Mouse (Mus musculus) adrenal gland, postnatal 10 days (tissue): ENCODE data around the gene Mzf1. TPM values are rescaled to one million over a fixed set of nuclear protein-coding genes. Genes with fewer than 3 reads are reported as not detected.
"Not testable (repeated sequence)": the region's sequence is repeated elsewhere in the genome, so short reads cannot be mapped to it uniquely, and the experiment has no call there.

ENCODE experiments used
- DNase-seq: peaks from one replicate; pipeline ENCODE4 v3.0.0; 2021; ENCODE audit warnings: mixed read lengths
- long read RNA-seq, 2 experiments: library from polyadenylated mRNA; stranded (forward); transcript quantifications; one replicate each; pipeline ENCODE4 v2.0.0; 2021
- total RNA-seq, 2 experiments: library from RNA; stranded (reverse); gene quantifications; 2 replicates each; pipeline ENCODE4 v1.2.3; 2021

Gene Mzf1
- 1 to 10 TPM; 2.1 to 4.9 TPM for total RNA-seq
- long read RNA-seq, experiment 1, partial matches to known transcripts: 0 of 5 reads
- long read RNA-seq, experiment 1, other reads (novel, unspliced or antisense): 1 of 5 reads
- long read RNA-seq, experiment 2, partial matches to known transcripts: 1 of 2 reads
- long read RNA-seq, experiment 2, other reads (novel, unspliced or antisense): 0 of 2 reads

GRCm38 (mm10) chr7:13054287-13055010, at the start of gene Mzf1:
Gene Mzf1, minus strand, starts transcription at chr7:13054764.
- DNase-seq: peak; percentile 93

GRCm38 (mm10) chr7:13095073-13095472, 40.5 kb upstream of the Mzf1 start, which contains the start of gene Vmn1r85:
Gene Vmn1r85, minus strand, starts transcription at chr7:13095173.
- no peak for DNase-seq

DNA sequence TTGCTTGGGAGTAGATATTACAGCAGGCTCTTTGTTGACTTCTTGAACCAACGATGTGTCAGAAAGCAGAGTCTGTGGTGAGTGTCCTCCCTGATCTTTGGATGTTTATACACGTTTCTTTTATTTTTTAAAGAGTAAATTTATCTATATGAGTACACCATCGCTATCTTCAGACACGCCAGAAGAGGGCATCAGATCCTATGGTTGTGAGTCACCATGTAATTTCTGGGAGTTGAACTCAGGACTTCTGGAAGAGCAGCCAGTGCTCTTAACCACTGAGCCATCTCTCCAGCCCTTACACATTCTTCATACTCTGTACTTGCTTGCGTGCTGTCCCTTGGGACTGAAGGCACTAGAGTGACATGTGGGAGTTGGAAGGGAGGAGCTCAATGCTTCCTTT, 17.7 kb upstream of the Mzf1 start:
- DNase-seq: no peak

- DNase-seq: not testable (repeated sequence)
Measured at GRCm38 (mm10) chr7:13063399-13063798, 8.8 kb upstream of the Mzf1 start.

- DNase-seq: no peak
Measured at GRCm38 (mm10) chr7:13059536-13059935, 5.0 kb upstream of the Mzf1 start.

GRCm38 (mm10) chr7:13056913-13057700, 2.5 kb upstream of the Mzf1 start:
- DNase-seq: no peak

- DNase-seq: no peak
Measured at GRCm38 (mm10) chr7:13053961-13054286, 640 bp downstream of the Mzf1 start.

- DNase-seq: no peak
Measured at GRCm38 (mm10) chr7:13053501-13053900, 1.1 kb downstream of the Mzf1 start.

GRCm38 (mm10) chr7:13053001-13053400, 1.6 kb downstream of the Mzf1 start:
- DNase-seq: no peak

DNA sequence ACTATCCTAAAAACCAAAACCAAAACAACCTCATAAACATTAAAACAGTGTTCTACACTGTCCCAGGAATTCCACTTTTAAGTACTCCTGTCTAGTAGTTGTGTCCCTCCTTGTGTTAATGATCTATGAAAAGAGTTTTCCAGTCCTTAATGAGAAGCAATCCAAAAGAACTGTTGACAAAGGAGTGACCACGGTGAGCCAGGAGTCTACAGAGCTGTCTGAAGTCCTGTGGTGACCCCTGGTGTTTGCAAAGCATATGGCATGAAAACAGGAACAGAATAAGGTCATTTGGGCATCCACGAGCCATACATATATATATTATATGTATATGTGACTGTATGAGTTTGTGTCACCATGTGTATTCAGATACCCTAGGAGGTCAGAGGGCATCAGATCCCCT, 8.5 kb downstream of the Mzf1 start:
- peak; percentile 80 for DNase-seq

GRCm38 (mm10) chr7:13044254-13044625, 10.3 kb downstream of the Mzf1 start:
- DNase-seq: no peak

GRCm38 (mm10) chr7:13043445-13044253, 10.9 kb downstream of the Mzf1 start:
- peak; percentile 59 for DNase-seq

DNA sequence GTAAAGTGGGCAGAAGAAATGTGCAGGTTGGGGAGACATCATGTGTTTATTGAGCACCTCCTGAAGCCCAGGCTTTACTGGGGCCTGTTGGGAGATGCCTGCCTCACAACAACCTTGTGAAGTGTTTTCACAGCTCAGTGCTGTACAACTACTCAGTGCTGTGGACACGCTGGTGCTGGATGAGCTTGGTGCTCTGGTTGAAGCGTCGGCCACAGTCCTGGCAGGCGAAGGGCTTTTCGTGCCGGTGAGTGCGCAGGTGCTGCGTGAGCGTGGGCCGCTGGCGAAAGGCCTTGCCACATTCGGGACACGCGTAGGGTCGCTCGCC, 11.5 kb downstream of the Mzf1 start:
- DNase-seq: no peak

- DNase-seq: no peak
Measured at GRCm38 (mm10) chr7:13042511-13042910, 12.1 kb downstream of the Mzf1 start.

GRCm38 (mm10) chr7:13041256-13041655, 13.3 kb downstream of the Mzf1 start:
- no peak for DNase-seq

- DNase-seq: no peak
Measured at GRCm38 (mm10) chr7:13039181-13039580, 15.4 kb downstream of the Mzf1 start.

- DNase-seq: peak; percentile 54
Measured at GRCm38 (mm10) chr7:13038621-13039169, 15.9 kb downstream of the Mzf1 start.

DNA sequence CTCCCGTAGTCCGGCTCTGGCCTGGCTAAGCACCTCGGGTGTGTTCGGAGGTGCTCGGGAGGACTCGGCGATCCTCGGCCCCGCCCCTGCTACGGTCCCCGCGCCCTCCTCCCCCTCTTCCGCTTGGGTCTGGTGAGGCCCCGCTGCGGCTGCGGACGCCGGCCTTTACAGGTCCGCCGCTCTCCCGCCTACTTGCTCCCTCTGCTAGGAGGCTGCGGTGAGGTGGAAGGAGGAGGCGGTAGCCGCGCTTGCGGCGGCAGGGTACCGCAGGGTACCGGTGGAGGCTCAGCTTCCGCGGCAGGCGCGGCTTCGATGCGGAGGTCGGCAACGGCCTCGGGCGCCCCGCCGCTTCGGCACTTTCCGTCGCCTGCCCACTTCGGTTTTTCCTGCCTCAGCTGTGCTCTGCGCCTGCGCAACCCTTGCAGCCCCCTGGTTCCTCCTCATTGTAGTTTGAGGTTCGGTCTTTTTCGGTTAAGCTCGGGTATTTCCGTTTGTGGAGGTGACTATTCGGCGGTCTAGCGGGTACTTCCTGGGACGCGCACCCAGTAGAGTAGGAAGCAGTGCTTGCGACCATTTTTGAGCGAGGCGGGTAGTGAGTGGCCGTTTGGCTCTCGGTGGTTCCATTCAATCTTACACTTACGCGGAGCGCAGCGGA, 16.5 kb downstream of the Mzf1 start, which contains the start of gene Ube2m:
TSS of gene Ube2m (minus strand) at position 375 of the 655 bp plus-strand sequence.
- peak; percentile 99 for DNase-seq

DNA sequence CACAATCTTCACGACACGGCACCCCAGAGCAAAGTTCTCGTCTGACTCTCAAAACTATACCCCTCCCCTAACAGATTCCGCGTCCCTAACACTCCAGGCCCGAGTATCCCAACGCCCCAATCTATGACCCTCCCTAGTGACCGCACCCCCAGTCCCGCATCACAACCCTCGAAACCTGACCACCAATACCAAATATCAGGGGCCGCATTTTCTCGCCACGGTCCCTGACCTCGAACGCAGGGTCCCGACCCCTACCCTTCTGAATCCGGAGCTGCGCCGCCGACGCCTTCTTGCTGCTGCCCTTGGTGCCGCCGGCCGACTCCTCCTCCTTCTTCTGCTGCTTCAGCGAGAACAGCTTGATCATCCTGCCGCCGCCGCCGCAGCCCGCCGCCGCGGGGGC, 17.2 kb downstream of the Mzf1 start:
- DNase-seq: no peak

- DNase-seq: no peak
Measured at GRCm38 (mm10) chr7:13036806-13037205, 17.8 kb downstream of the Mzf1 start.

DNA sequence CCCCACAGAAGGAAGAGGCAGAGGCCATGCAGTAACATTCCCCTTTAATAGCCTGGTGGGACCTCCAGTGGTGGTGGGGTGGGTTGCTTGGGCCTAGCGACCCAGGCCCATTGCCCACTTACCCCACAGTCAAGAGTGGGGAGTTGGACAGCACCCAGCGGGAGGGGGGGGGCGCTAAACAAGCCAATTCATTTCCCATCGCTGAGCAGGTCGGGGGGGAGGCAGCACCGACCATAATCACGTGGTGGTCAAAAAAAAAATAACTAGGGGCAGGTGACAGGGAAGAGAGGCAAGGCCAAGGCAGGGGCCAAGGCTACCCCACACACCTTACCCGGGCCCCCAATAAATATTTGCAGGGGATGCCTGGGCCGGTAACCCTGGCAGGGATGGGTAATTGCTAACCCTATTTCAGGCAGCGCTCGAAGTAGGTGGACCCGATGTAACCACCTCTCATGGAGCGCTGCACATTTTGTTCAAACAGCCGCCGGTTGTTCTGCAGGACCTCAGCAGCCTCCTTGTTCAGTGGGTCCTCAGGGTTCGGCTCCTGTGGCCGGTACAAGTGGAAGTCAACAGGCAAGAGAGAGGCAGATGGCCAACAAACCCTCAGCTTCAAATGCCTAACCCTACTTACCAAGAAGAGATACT, 19.2 kb downstream of the Mzf1 start:
- DNase-seq: no peak
